Mouse (Mus musculus) ES-Bruce4 (cell line): Measurements from ENCODE around the gene Cacna1e. TPM values are rescaled to one million over a fixed set of nuclear protein-coding genes. Genes with fewer than 3 reads are reported as not detected.

Experiments
- H3K27ac ChIP-seq: 2 replicates; pipeline ENCODE4 v1.5.1; 2012; ENCODE audit warnings: low read length, inconsistent platforms; ENCODE audit not compliant: insufficient read depth
- H3K27me3 ChIP-seq: 2 replicates; pipeline ENCODE4 v1.6.1; 2012; ENCODE audit warnings: mild to moderate bottlenecking, low read length, inconsistent platforms; ENCODE audit not compliant: control insufficient read depth, poor library complexity, insufficient read depth, severe bottlenecking
- H3K36me3 ChIP-seq: 2 replicates; pipeline ENCODE4 v1.6.1; 2012; ENCODE audit warnings: inconsistent platforms, mild to moderate bottlenecking, low read length, moderate library complexity; ENCODE audit not compliant: control insufficient read depth, poor library complexity, insufficient read depth, severe bottlenecking
- H3K4me1 ChIP-seq: one replicate; pipeline ENCODE4 v1.8.1; 2011; ENCODE audit warnings: low read length; ENCODE audit not compliant: control insufficient read depth, insufficient read depth
- H3K4me3 ChIP-seq: 2 replicates; pipeline ENCODE4 v1.5.1; 2011; ENCODE audit warnings: low read depth, mild to moderate bottlenecking, low read length
- H3K9ac ChIP-seq: 2 replicates; pipeline ENCODE4 v1.6.1; 2012; ENCODE audit warnings: low read depth, mild to moderate bottlenecking, inconsistent platforms; ENCODE audit not compliant: poor library complexity, severe bottlenecking
- H3K9me3 ChIP-seq: replicated peaks from 2 replicates; pipeline ENCODE4 v1.6.1; 2012; ENCODE audit warnings: mild to moderate bottlenecking, low read length, inconsistent platforms; ENCODE audit not compliant: control insufficient read depth, poor library complexity, insufficient read depth, severe bottlenecking
- CTCF ChIP-seq: IDR thresholded peaks from one replicate; pipeline ENCODE4 v1.8.1; 2011; ENCODE audit warnings: low read depth, low read length
- EP300 ChIP-seq: IDR thresholded peaks from 2 replicates; pipeline ENCODE4 v1.6.1; 2011; ENCODE audit warnings: low read depth, low read length; ENCODE audit not compliant: insufficient read depth
- POLR2A ChIP-seq: IDR thresholded peaks from one replicate; pipeline ENCODE4 v1.8.1; 2011; ENCODE audit warnings: low read length; ENCODE audit not compliant: insufficient read depth
- polyA plus RNA-seq: library from polyadenylated mRNA; stranded (reverse); fragments of >200 nt; gene quantifications from 2 replicates; pipeline ENCODE4 v1.2.4, GENCODE M21; 2011; ENCODE audit warnings: low read depth; ENCODE audit not compliant: missing spikeins, insufficient read depth, insufficient read length

The Cacna1e gene
- polyA plus RNA-seq, 1 experiment = 0.10 TPM

DNA sequence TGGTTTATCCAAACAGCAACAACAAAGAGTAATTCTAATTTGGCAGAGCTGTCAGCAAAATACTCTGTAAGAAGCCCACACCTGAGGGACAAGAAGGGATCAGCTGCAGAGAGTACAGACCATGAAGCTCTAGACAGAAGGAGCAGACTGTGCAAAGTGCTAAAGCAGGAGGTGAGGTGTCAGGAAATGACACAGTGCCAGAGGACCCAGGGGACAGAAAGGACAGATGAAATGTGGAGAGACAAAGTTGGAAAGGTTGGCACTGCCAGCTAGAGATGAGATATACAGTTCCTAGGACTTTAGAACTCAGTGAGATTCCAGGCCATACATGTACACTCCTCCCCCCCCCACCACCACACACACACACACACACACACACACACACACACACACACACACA lies 113.2 kb downstream of the Cacna1e start:
- no peaks in the 10 kb centered on the region for H3K27me3 ChIP-seq

DNA sequence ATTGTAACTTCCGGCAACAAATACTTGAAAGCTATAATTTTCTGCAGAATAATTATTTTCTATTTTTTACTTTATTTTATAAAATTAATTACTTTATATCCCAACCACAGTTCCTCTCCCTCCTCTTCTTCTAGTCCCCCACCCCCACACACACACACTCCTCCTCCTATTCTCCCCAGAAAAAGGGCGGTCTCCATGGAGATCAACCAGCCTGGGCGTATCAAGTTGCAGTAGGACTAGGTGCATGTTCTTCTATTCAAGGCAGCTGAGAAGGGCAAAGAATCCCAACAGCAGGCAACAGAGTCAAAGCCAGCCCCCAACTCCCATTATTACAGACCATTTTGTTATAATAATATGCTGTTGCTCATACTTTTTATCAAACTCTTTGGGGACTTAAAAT lies 113.8 kb downstream of the Cacna1e start:
- Histone ChIP-seq H3K9ac (no peak overlapping the region), H3K9me3 (no peaks in the 10 kb centered on the region), H3K36me3 (no peaks in the 10 kb centered on the region), H3K27me3 (no peaks in the 10 kb centered on the region), H3K4me3 (no peak overlapping the region), H3K27ac (no peak overlapping the region), H3K4me1 (no peaks in the 10 kb centered on the region)
- TF ChIP-seq EP300 = no peak
- no peak for TF ChIP-seq POLR2A
- no peak for TF ChIP-seq CTCF

More for the DNA sequence above, 113.2 kb downstream of the Cacna1e start:
- Histone ChIP-seq H3K4me3 (no peak overlapping the region), H3K27ac (no peak overlapping the region), H3K4me1 (no peaks in the 10 kb centered on the region), H3K9ac (no peak overlapping the region), H3K9me3 (no peaks in the 10 kb centered on the region), H3K36me3 (no peaks in the 10 kb centered on the region)
- no peak for TF ChIP-seq CTCF
- TF ChIP-seq EP300 = no peak
- TF ChIP-seq POLR2A = no peak

DNA sequence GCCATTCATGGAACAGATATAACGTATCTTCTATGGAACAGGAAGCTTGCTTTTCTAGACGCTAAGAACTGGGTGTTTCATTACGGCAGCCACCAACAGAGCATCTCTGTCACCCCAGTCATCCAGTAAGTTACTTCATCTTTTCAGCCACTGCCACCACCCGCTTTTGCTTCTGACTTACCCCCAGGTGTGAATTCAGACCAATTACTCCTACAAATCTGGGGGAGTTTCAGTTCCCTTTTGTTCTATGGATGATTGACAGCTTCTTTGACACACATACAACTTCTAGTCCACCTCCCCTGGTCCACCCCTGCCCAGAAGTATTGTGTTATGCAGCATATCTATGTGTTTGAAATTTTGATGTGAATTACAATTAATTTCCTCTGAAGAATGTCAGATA lies 121.2 kb downstream of the Cacna1e start:
- Histone ChIP-seq H3K9ac (no peak overlapping the region), H3K9me3 (no peaks in the 10 kb centered on the region), H3K27me3 (no peaks in the 10 kb centered on the region), H3K27ac (no peak overlapping the region), H3K36me3 (no peaks in the 10 kb centered on the region), H3K4me3 (no peak overlapping the region), H3K4me1 (no peaks in the 10 kb centered on the region)
- no peak for TF ChIP-seq EP300
- TF ChIP-seq CTCF = no peak
- no peak for TF ChIP-seq POLR2A

DNA sequence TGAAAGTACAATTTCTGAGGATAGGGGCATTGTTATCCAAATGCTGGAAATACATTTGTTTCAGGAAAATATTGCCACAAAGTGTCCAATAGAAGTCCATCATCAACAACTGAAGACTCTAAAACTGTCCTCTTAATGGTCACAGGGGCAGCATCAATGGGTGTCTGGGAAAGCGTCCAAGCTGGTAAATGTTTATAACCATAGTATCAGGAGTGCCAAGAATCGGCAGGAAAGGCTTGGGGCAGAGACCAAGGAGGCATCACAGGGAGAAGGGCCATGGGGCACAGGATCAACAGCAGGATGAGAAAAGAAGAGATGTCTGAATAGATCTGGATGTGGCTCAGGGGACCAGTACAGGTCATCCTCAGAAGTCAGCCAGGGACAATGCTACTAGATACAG lies 132.2 kb downstream of the Cacna1e start:
- Histone ChIP-seq H3K36me3 (no peaks in the 10 kb centered on the region), H3K27ac (no peak overlapping the region), H3K9me3 (no peaks in the 10 kb centered on the region), H3K9ac (no peak overlapping the region), H3K4me1 (no peaks in the 10 kb centered on the region), H3K4me3 (no peak overlapping the region), H3K27me3 (no peaks in the 10 kb centered on the region)
- no peak for TF ChIP-seq POLR2A

DNA sequence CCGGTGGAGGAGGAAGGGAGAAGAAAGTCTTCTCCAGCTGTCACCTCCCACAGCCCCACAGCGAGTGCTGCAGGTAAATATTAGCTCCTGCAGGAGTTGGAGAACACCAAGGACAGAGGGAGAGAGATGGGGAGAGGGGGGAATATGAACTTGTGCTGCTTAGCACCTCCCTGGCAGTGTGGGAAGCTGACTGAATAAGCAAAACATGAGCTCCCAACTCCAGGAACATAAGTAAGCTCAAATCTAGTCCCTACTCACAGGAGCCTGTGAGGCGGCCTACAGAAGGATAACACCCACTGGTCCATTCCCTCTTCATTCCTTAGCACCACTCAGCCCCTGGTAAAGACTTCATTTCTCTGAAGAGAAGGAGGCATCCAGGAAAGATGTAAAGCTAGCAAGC lies 135.8 kb downstream of the Cacna1e start:
- no peak overlapping the region for H3K4me3 ChIP-seq
- H3K36me3 ChIP-seq = no peaks in the 10 kb centered on the region
- no peak overlapping the region for H3K9ac ChIP-seq
- no peaks in the 10 kb centered on the region for H3K4me1 ChIP-seq
- no peak overlapping the region for H3K27ac ChIP-seq
- TF ChIP-seq CTCF (no peak), POLR2A (no peak), EP300 (no peak)
- no peaks in the 10 kb centered on the region for H3K27me3 ChIP-seq
- H3K9me3 ChIP-seq = no peaks in the 10 kb centered on the region

DNA sequence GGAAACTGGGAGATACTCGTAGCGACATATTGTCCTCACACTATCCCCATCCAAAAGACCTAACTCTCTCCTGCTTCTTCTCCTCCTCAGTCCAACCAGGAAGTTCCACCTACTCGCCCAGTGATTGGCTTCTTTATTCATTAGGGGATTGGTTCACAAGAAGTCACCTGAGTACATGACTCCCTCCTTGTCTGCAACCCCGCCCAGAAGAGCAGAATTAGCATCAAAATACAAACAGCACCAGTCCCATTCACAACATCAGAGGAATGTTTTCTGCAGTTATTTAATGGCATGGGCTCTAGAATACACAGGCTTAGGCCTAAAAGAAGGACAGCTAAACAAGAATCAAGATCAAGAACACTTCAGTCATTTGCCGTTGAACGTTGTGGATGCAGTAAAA lies 139.1 kb downstream of the Cacna1e start:
- H3K36me3 ChIP-seq = no peaks in the 10 kb centered on the region
- no peak overlapping the region for H3K4me3 ChIP-seq
- no peaks in the 10 kb centered on the region for H3K27me3 ChIP-seq
- TF ChIP-seq CTCF (no peak), EP300 (no peak), POLR2A (no peak)
- H3K4me1 ChIP-seq = no peaks in the 10 kb centered on the region
- no peaks in the 10 kb centered on the region for H3K9me3 ChIP-seq
- no peak overlapping the region for H3K9ac ChIP-seq
- H3K27ac ChIP-seq = no peak overlapping the region
